Mouse (Mus musculus) megakaryocyte, adult 5-6 weeks (primary cell): ENCODE results near the gene Carf. TPM values are rescaled to one million over a fixed set of nuclear protein-coding genes. Genes with fewer than 3 reads are reported as not detected.
"Not testable (repeated sequence)": the region's sequence is repeated elsewhere in the genome, so short reads cannot be mapped to it uniquely, and the experiment has no call there.

Experiments
- ATAC-seq: 2 replicates; pipeline ENCODE4 v1.8.0; 2016; ENCODE audit warnings: mild to moderate bottlenecking, inconsistent platforms; ENCODE audit not compliant: poor library complexity, severe bottlenecking
- total RNA-seq, 2 experiments: library from RNA; stranded (forward) in 1 of 2; stranded (reverse) in 1 of 2; fragments of 153-499, 151-499 nt in 1 of 2; fragments of 221-1000, 200-1000 nt in 1 of 2; gene quantifications; 2 replicates each; pipeline versions ENCODE4 v1.2.3 to v1.2.4; 2015 to 2017

The Carf gene
- total RNA-seq (2015) (6.3 and 13.1 TPM in 2 replicates), total RNA-seq (2017) (4.1 and 4.9 TPM in 2 replicates)

- ATAC-seq: peak; percentile 87
Observed at GRCm38 (mm10) chr1:60098024-60098781, at the start of gene Carf, which contains the start of gene Wdr12. Gene Carf (plus strand): TSS chr1:60098247. Gene Wdr12 (minus strand): TSS chr1:60098645.

- 0 out of 2 replicates have a peak, but pooled peaks have one; percentile 35 for ATAC-seq
Observed at GRCm38 (mm10) chr1:60054659-60055058, 43.4 kb upstream of the Carf start.

GRCm38 (mm10) chr1:60056310-60056709, 41.7 kb upstream of the Carf start:
- no peak for ATAC-seq

- ATAC-seq: peak; percentile 78
Observed at GRCm38 (mm10) chr1:60070725-60071124, 27.3 kb upstream of the Carf start.

- no peak for ATAC-seq
Observed at GRCm38 (mm10) chr1:60074935-60075334, 23.1 kb upstream of the Carf start.

- no peak for ATAC-seq
Observed at GRCm38 (mm10) chr1:60075590-60075989, 22.5 kb upstream of the Carf start.

GRCm38 (mm10) chr1:60076411-60076810, 21.6 kb upstream of the Carf start:
- ATAC-seq: no peak

GRCm38 (mm10) chr1:60096572-60097276, 1.3 kb upstream of the Carf start:
- ATAC-seq: no peak

- peak; percentile 71 for ATAC-seq
Observed at GRCm38 (mm10) chr1:60097277-60098023, 597 bp upstream of the Carf start.

GRCm38 (mm10) chr1:60098839-60099238, 792 bp downstream of the Carf start:
- no peak for ATAC-seq

GRCm38 (mm10) chr1:60104582-60104981, 6.5 kb downstream of the Carf start:
- no peak for ATAC-seq

GRCm38 (mm10) chr1:60117721-60118455, 19.8 kb downstream of the Carf start:
- no peak for ATAC-seq

GRCm38 (mm10) chr1:60137346-60137745, 39.3 kb downstream of the Carf start:
- ATAC-seq: no peak

GRCm38 (mm10) chr1:60152700-60153099, 54.7 kb downstream of the Carf start:
- no peak for ATAC-seq

- no peak for ATAC-seq
Observed at GRCm38 (mm10) chr1:60156651-60157050, 58.6 kb downstream of the Carf start.

- ATAC-seq: peak; percentile 83
Observed at GRCm38 (mm10) chr1:60158411-60158810, 60.4 kb downstream of the Carf start.

GRCm38 (mm10) chr1:60163676-60164075, 65.6 kb downstream of the Carf start:
- ATAC-seq: no peak

- no peak for ATAC-seq
Observed at GRCm38 (mm10) chr1:60169626-60170025, 71.6 kb downstream of the Carf start.

GRCm38 (mm10) chr1:60170251-60170650, 72.2 kb downstream of the Carf start:
- no peak for ATAC-seq

- ATAC-seq: peak; percentile 72
Observed at GRCm38 (mm10) chr1:60173119-60173518, 75.1 kb downstream of the Carf start.

- not testable (repeated sequence) for ATAC-seq
Observed at GRCm38 (mm10) chr1:60177814-60178213, 79.8 kb downstream of the Carf start.
